Comparison of ENCODE assay signal across 7 mouse cellular contexts in the genomic region with DNA sequence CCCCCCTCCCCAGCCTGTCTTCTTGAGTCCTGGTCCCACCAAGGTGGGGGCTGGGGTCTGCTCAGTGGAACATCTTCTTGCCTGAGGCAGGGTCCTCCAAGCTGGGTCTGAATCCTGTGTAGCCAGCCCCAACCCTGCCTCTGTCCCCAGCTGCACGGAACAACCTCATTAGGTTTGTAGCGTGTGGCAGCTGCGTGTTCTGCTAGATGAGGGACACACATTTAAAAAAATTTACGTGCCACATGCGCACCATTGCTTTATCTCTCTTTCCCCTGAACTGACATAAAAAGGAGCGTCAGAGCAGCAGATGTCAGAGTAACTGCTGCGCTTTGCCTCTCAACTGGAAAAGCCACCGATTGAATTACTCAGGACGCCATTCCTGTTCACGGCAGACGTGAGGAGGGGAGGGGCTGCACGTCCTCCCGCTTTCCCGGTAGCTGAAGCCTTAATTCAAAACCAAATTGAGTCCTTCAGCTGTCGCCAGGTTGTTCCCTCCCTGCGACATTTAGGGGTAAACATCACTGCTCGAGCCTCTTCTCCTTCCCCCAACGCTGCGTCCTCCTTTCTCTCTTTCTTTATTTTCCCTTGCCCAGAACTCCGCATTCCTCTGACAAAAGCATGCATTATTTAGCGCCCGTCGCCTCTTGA.
DNase-seq lines count a peak whose midpoint lies in the region; ATAC-seq lines count a peak whose summit lies in the region.

No protein-coding gene starts in this region.

- peak overlapping the region; percentile 10; the same call in 1 of the 2 replicates for H3K4me3 ChIP-seq in lung, embryonic 15.5 days
- H3K4me3 ChIP-seq in forebrain, embryonic 12.5 days (replicated peaks), result peak overlapping the region; percentile 24
- H3K4me3 ChIP-seq in liver, embryonic 12.5 days, result no peak overlapping the region

- peak overlapping the region; percentile 47 for H3K4me2 ChIP-seq in lung, embryonic 15.5 days
- H3K4me2 ChIP-seq in forebrain, embryonic 12.5 days, result peak overlapping the region; percentile 46
- H3K4me2 ChIP-seq in liver, embryonic 12.5 days, result peak overlapping the region; percentile 43

- DNase-seq in lung, postnatal 36 days, result no peak
- no peak for DNase-seq in cerebellum, adult 11-12 months
- no peak for DNase-seq in T-cell, adult 2 months (ENCODE audit: low spot score)
- no peak for DNase-seq in testis, postnatal 14 days (ENCODE audit: low spot score)

- H3K4me1 ChIP-seq in lung, embryonic 15.5 days, result peaks cover 16% of the 10 kb centered on the region
- H3K4me1 ChIP-seq in forebrain, embryonic 12.5 days, result peaks cover 51% of the 10 kb centered on the region
- peaks cover 14% of the 10 kb centered on the region for H3K4me1 ChIP-seq in liver, embryonic 12.5 days

- H3K9ac ChIP-seq in lung, embryonic 15.5 days, result no peak overlapping the region
- no peak overlapping the region; the same call in 1 of the 2 replicates for H3K9ac ChIP-seq in forebrain, embryonic 12.5 days
- no peak overlapping the region for H3K9ac ChIP-seq in liver, embryonic 12.5 days

- ATAC-seq in lung, embryonic 15.5 days (ENCODE audit: borderline replicate concordance, extremely low read depth, low FRiP score, low TSS enrichment), result no peak; the same call in 1 of the 2 replicates
- ATAC-seq in forebrain, embryonic 12.5 days (ENCODE audit: low FRiP score), result peak; percentile 71
- ATAC-seq in liver, embryonic 12.5 days, result no peak

- no peaks in the 10 kb centered on the region for H3K27me3 ChIP-seq in lung, embryonic 15.5 days
- H3K27me3 ChIP-seq in forebrain, embryonic 12.5 days, result peaks cover 27% of the 10 kb centered on the region
- H3K27me3 ChIP-seq in liver, embryonic 12.5 days (replicated peaks), result peaks cover 13% of the 10 kb centered on the region; the same call in 1 of the 2 replicates

- WGBS in lung, embryonic 15.5 days, result 7% methylated on average over 23 of the region's 23 CpGs
- 1% methylated on average over 23 of the region's 23 CpGs for whole genome bisulfite sequencing in forebrain, embryonic 12.5 days
- WGBS in liver, embryonic 12.5 days (ENCODE audit: insufficient replicate concordance), result 30% methylated on average over 23 of the region's 23 CpGs

- no peaks in the 10 kb centered on the region for H3K9me3 ChIP-seq in lung, embryonic 15.5 days
- no peaks in the 10 kb centered on the region for H3K9me3 ChIP-seq in forebrain, embryonic 12.5 days
- H3K9me3 ChIP-seq in liver, embryonic 12.5 days (replicated peaks), result no peaks in the 10 kb centered on the region

- H3K36me3 ChIP-seq in lung, embryonic 15.5 days, result no peaks in the 10 kb centered on the region
- H3K36me3 ChIP-seq in forebrain, embryonic 12.5 days (replicated peaks), result no peaks in the 10 kb centered on the region
- no peaks in the 10 kb centered on the region for H3K36me3 ChIP-seq in liver, embryonic 12.5 days

- no peak overlapping the region for H3K27ac ChIP-seq in lung, embryonic 15.5 days
- H3K27ac ChIP-seq in forebrain, embryonic 12.5 days, result peak overlapping the region; percentile 86
- no peak overlapping the region for H3K27ac ChIP-seq in liver, embryonic 12.5 days
